Mouse (Mus musculus): ENCODE results near the gene Eipr1.

Gene Eipr1

GRCm38 (mm10) chr12:28896577-28896976 is 145.0 kb downstream of the Eipr1 start:
- 57% methylated on average over 3 of the region's 3 CpGs for WGBS

DNA sequence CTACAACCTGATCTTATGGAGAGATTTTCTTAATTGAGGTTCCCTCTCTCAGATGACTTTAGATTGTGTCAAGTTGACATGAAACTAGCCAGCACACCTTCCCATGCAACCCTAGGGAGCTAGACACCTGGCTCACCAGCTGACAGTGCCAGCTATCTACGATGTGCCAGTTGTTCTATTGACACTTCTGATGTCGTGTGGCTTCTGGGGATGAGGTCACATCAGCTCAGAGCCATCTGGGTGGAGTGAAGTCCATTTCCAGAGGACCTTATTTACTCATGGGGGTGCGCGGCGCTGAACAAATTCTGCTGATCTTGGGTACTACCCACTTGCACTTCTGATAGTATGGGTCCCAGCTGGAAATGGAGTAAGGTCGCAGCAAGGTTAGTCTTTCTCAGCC is 146.7 kb downstream of the Eipr1 start:
- 93% methylated on average over 6 of the region's 6 CpGs for WGBS

- WGBS, result 77% methylated on average over 4 of the region's 4 CpGs
Measured at GRCm38 (mm10) chr12:28899696-28900095, 148.1 kb downstream of the Eipr1 start.

- 91% methylated on average over 4 of the region's 4 CpGs for WGBS
Measured at GRCm38 (mm10) chr12:28900341-28900740, 148.7 kb downstream of the Eipr1 start.

GRCm38 (mm10) chr12:28902132-28902531 is 150.5 kb downstream of the Eipr1 start:
- 91% methylated on average over 3 of the region's 3 CpGs for WGBS

- WGBS, result 97% methylated on average over 4 of the region's 4 CpGs
Measured at GRCm38 (mm10) chr12:28903082-28903481, 151.5 kb downstream of the Eipr1 start.

DNA sequence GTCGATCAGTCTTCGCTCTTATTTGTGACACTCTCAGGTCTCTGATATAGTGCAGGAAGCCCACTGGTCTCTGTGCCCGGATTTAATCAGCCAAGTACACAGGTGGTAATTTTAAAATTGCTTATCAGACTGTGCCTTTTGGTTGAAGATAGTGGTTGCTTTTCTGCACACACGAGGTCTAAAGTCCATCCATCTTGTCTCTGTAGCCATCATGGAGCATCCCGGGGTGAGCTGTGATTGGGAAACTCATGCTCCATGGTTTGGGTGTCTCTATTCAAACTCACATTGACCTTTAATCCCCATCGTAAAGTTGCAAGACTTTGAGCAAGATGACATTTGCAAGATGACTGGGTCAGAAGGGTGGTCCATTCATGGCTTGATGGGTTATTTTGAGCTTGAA is 153.9 kb downstream of the Eipr1 start:
- WGBS, result 94% methylated on average over 6 of the region's 6 CpGs

DNA sequence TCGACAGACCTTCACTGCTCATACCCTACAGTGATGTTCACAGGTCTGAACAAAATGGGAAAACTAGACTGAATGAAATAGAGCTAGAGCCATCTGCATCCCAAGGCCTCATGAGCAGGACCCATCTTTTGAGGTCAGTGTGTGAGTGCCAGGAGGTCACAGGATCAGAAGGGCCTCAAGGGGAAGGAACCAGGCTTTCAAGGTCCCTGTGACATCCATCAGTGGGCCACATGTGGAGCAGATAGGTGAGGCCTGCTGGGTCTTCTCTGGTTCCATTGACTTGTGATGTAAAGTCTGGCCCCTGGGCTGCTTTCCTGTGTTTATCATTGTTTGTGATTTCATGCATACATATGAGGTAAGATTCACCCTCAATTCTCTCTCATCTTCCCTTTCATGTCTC is 154.4 kb downstream of the Eipr1 start:
- 95% methylated on average over 1 of the region's 1 CpGs for WGBS

- WGBS, result 20% methylated on average over 7 of the region's 7 CpGs
Measured at GRCm38 (mm10) chr12:28906809-28907297, 155.2 kb downstream of the Eipr1 start.

GRCm38 (mm10) chr12:28907814-28908213 is 156.2 kb downstream of the Eipr1 start:
- 70% methylated on average over 9 of the region's 9 CpGs for WGBS

DNA sequence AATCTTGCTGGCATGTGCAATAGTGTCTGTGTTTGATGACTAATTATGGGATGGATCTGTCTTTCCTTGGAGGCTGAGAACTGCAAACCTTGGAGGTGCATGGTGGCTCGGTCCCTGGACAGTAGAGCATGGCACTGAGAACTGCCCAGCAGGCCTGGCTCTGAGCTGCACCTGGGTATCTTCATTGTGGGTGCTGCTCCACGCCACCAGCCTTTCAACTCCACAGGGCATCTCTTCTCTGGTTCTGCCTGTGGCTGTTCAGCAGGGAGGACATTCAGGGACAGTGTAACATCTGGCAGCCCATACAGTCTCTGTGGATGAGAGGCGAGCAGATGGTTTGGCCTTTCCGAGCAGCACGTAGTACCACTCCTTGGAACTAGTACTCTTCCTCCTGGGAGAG is 158.2 kb downstream of the Eipr1 start:
- 65% methylated on average over 5 of the region's 5 CpGs for WGBS

- 53% methylated on average over 8 of the region's 8 CpGs for WGBS
Measured at GRCm38 (mm10) chr12:28910568-28910967, 159.0 kb downstream of the Eipr1 start.

DNA sequence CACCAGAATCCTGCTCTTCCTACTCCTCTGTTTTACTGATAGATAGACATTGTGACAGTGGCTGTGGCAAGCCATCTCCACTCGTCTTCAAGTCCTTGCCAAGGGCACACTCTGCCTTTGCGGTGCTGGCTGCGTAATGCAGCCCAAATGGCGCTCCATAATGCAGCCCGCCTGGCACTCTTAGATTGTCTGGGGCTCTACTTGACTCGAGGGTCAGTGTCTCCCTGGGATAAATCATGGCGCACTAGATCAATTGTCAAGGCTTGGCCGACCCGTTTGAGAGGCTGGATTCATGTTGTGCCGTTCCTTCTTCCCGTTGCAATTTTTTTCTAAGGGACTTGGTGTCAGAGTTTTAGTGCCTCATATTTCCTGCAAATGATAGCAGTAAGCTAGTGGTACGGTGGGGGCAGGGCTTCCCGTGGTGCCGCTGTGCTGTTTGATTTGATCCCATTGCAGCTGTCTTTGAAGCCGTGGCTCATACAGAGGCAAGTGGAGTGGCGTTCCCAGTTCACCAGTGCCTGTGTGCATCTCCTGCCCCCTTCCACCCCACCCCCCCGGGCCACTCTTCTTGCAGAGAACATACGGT is 160.8 kb downstream of the Eipr1 start:
- 78% methylated on average over 18 of the region's 18 CpGs for WGBS

GRCm38 (mm10) chr12:28913099-28913498 is 161.5 kb downstream of the Eipr1 start:
- WGBS, result 82% methylated on average over 3 of the region's 3 CpGs

DNA sequence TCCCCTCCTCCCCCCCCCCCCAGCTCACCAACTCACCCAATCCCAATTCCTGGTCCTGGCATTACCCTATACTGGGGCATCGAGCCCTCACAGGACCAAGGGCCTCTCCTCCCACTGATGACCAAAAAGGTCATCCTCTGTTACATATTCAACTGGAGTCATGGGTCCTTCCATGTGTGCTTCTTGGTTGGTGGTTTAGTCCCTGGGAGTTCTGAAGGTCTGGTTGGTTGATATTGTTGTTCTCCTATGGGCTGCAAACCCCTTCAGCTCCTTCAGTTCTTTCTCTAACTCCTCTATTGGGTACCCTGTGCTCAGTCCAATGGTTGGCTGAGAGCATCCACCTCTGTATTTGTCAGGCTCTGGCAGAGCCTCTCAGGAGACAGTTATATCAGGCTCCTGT is 162.5 kb downstream of the Eipr1 start:
- WGBS, result 95% methylated on average over 1 of the region's 1 CpGs

Data from cerebral cortex, adult 2 months (tissue).